Mouse (Mus musculus) macrophage (primary cell): Measurements from ENCODE around the gene Slamf7. TPM values are rescaled to one million over a fixed set of nuclear protein-coding genes. Genes with fewer than 3 reads are reported as not detected.

ENCODE experiments used
- H3K27ac ChIP-seq: fragments of 350-480 bp; formaldehyde crosslinking; 2 replicates; pipeline ENCODE4 v1.9.0; 2021
- H3K36me3 ChIP-seq: fragments of 350-480 bp; formaldehyde crosslinking; 2 replicates; pipeline ENCODE4 v1.9.0; 2021; ENCODE audit errors: inconsistent target
- H3K4me3 ChIP-seq: fragments of 350-480 bp; formaldehyde crosslinking; 2 replicates; pipeline ENCODE4 v1.9.0; 2021; ENCODE audit errors: inconsistent target
- H3K79me2 ChIP-seq: fragments of 350-480 bp; formaldehyde crosslinking; 2 replicates; pipeline ENCODE4 v1.9.0; 2021; ENCODE audit errors: inconsistent target
- WGBS: methylation state at CpG from one replicate; pipeline ENCODE4 v1.1.7; 2026; ENCODE audit warnings: inconsistent platforms; ENCODE audit not compliant: missing documents; 5-methylcytosine and 5-hydroxymethylcytosine counted together
- polyA plus RNA-seq: library from polyadenylated mRNA; stranded (reverse); fragments of 250-400 nt; gene quantifications from 3 replicates; pipeline ENCODE4 v1.2.4, GENCODE M21; 2018; ENCODE audit warnings: inconsistent platforms

Slamf7 gene
- polyA plus RNA-seq, 1 experiment from 2014 or later = 257 TPM

DNA sequence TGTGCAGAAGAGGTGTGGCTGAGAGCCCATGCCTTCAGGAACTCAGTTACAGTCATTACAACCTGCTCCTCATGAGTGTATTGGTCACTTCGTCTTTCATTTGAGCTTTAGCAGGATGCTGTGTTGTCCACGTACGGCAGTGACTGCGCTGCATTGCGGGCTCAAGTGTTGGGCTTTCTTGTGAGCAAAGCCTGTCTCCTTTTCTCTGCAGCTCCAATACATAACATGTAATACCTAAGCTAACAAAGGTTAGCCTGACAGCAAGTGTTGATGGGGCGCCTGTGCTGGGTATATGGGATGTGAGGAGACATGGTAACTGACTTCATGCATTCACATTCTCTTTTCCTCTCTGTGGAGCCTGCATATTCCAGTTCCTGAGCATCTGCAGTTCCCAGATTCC is 32.7 kb downstream of the Slamf7 start:
- Histone ChIP-seq H3K4me3 (no peak overlapping the region), H3K27ac (peak overlapping the region; percentile 99), H3K79me2 (no peaks in the 10 kb centered on the region; the same call in 1 of the 2 replicates), H3K36me3 (no peaks in the 10 kb centered on the region)
- WGBS = 54% methylated on average over 6 of the region's 6 CpGs

DNA sequence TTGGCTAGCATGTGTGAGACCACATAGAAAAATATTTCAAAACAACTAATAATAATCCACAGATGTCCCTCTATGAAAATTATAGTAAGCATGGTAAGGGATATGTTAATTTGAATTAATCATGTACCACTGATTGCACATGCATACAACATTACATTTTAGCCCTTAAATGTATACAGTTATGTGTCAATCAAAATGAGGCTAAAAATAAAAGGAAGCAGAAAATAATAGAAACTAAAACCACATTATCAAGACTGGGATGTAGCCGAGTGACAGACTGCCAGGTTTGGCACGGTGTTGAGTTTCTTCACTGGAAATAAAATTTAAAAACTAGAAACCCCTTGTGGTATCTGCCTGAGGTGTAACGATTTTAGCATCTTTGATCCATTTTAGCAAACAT is 33.2 kb downstream of the Slamf7 start:
- H3K27ac ChIP-seq = peak overlapping the region; percentile 99
- H3K36me3 ChIP-seq = no peaks in the 10 kb centered on the region
- WGBS = 3% methylated on average over 3 of the region's 3 CpGs
- H3K79me2 ChIP-seq = no peaks in the 10 kb centered on the region; the same call in 1 of the 2 replicates
- no peak overlapping the region for H3K4me3 ChIP-seq

DNA sequence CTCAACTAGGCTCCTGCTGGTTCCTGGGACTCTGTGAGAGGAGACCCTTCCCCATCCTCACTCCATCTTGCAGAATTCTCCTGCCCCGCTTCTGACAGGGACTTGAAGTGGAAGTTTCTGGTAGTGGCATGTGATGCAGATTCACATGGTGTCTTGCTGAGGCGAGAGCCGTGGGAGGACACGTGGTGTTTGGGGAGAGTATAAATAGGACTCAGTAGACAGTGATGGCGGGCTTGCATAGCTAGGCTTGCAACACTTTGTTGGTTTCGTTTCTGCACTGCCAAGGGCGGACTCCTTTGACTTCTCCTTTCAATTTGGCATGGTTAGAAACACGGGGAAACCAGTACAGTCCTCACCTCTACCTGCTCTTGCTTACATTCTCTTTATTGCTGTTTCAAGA is 33.8 kb downstream of the Slamf7 start:
- H3K79me2 ChIP-seq = no peaks in the 10 kb centered on the region; the same call in 1 of the 2 replicates
- H3K36me3 ChIP-seq = no peaks in the 10 kb centered on the region
- H3K27ac ChIP-seq = peak overlapping the region; percentile 99
- 0% methylated on average over 8 of the region's 8 CpGs for WGBS
- H3K4me3 ChIP-seq = no peak overlapping the region

DNA sequence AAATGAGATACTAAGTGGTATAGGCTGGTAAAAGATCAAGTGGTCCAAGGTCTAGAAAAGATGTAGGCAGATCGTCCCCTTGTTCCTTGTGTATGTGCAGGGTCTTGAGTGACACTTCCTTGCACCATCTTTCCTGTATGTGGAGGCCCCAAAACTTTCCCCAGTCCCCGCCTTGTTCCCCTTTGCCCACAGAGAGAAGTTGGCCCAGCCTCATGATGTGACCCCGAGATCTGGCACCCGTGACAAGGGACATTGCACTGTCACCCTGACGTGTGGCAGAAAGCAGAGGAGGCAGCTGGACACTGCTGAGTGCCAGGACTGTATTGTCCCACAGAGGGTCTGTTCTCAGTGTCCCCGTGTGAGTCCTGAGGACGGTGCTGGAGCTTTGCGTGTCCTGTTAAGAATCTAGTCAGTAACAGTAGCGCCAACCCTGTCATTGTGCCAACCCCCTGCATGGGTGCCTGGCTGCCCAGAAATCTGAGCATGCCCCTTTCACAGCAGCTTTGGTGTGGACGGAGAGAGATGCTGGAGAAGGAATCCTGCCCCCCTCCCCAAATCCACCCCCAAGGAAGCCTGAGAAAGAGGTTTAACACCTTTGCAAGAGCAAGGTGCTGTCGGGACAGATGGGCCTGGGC is 35.8 kb downstream of the Slamf7 start:
- Histone ChIP-seq H3K27ac (peak overlapping the region; percentile 99), H3K36me3 (no peaks in the 10 kb centered on the region), H3K79me2 (no peaks in the 10 kb centered on the region; the same call in 1 of the 2 replicates), H3K4me3 (no peak overlapping the region)
- WGBS = 42% methylated on average over 11 of the region's 11 CpGs

- Histone ChIP-seq H3K4me3 (no peak overlapping the region), H3K79me2 (no peaks in the 10 kb centered on the region; the same call in 1 of the 2 replicates), H3K27ac (0 out of 2 replicates have a peak overlapping the region, but pooled peaks have one; percentile 2), H3K36me3 (no peaks in the 10 kb centered on the region)
- 6% methylated on average over 2 of the region's 2 CpGs for WGBS
Observed at GRCm38 (mm10) chr1:171613962-171614361, 38.9 kb downstream of the Slamf7 start.

- peaks cover 18% of the 10 kb centered on the region for H3K79me2 ChIP-seq
- 45% methylated on average over 1 of the region's 1 CpGs for WGBS
- no peaks in the 10 kb centered on the region for H3K36me3 ChIP-seq
- H3K27ac ChIP-seq = no peak overlapping the region
- H3K4me3 ChIP-seq = no peak overlapping the region
Observed at GRCm38 (mm10) chr1:171610781-171611180, 42.1 kb downstream of the Slamf7 start.

DNA sequence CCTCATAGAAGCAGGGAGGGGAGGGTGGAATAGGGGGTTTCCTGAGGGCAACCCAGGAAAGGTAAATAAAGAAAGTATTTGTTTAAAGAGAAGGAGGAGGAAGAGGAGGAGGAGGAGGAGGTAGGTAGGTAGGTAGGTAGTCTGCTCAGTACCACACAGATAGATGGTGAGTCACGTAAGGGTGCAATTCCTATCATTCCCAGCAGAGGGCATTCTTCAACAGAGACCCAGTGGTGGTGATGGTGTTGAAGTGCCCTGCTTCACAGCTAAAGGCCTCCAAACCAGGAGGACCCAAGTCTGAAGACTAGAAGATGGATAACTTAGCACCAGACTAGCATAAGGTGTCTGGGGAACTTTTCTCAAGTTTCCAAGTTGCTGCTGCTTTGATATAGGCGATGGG is 42.8 kb downstream of the Slamf7 start:
- WGBS = 90% methylated on average over 2 of the region's 2 CpGs

GRCm38 (mm10) chr1:171607176-171607575 is 45.7 kb downstream of the Slamf7 start, which contains the start of gene Ly9:
Ly9 (minus strand) TSS chr1:171607410.
- Histone ChIP-seq H3K4me3 (peak within 1 kb of the TSS; percentile 62), H3K79me2 (peaks cover 51% of the 10 kb centered on the region), H3K27ac (peak within 1 kb of the TSS; percentile 74), H3K36me3 (0 out of 2 replicates have a peak, but pooled peaks cover 5% of the 10 kb centered on the region)
- 0% methylated on average over 9 of the region's 9 CpGs for WGBS

More for the DNA sequence above, 42.8 kb downstream of the Slamf7 start:
- Histone ChIP-seq H3K36me3 (no peaks in the 10 kb centered on the region), H3K27ac (0 out of 2 replicates have a peak overlapping the region, but pooled peaks have one; percentile 74), H3K79me2 (peaks cover 26% of the 10 kb centered on the region), H3K4me3 (no peak overlapping the region)

DNA sequence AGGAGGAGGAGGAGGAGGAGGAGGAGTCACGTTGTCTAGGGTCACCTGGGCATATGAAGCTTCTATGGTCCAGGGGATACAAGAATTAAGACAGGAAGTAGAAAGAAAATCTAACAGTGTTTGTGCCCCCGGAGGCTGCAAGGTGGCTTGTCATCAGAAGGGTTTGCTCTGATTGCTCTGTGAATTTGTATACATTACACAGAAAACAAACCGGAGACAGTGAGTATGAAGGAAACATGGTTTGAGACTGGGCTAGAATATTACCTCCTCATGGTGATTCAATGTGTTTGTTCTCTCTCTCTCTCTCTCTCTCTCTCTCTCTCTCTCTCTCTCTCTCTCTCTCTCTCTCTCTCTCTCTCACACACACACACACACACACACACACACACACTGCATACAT is 46.2 kb downstream of the Slamf7 start:
- peaks cover 55% of the 10 kb centered on the region for H3K79me2 ChIP-seq
- H3K4me3 ChIP-seq = peak overlapping the region; percentile 62
- peaks cover 7% of the 10 kb centered on the region; the same call in 1 of the 2 replicates for H3K36me3 ChIP-seq
- WGBS = 17% methylated on average over 1 of the region's 3 CpGs
- H3K27ac ChIP-seq = peak overlapping the region; percentile 74

GRCm38 (mm10) chr1:171604686-171605085 is 48.1 kb downstream of the Slamf7 start:
- Histone ChIP-seq H3K79me2 (peaks cover 66% of the 10 kb centered on the region), H3K27ac (no peak overlapping the region), H3K36me3 (peaks cover 24% of the 10 kb centered on the region; the same call in 1 of the 2 replicates), H3K4me3 (no peak overlapping the region)
- 83% methylated on average over 3 of the region's 3 CpGs for WGBS

DNA sequence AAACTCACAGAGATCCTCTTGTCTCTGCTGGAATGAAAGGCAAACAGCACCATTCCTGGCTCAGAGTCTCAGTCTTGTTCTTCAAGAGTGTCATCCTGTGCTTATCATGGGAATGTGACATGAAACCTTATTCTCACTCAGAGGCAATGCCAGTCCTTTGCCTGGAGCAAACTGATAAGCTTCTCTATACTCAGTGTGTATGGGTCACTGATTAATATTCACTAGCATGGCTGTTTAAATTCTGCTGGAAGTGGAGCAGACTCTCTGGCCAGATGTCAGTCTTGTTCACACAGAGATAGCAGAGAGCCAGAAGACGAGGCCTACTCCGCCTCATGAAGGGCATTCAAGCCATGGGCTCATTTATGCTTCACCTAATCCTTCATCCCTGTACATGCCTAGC is 68.3 kb downstream of the Slamf7 start:
- Histone ChIP-seq H3K79me2 (no peaks in the 10 kb centered on the region), H3K27ac (no peak overlapping the region), H3K4me3 (no peak overlapping the region), H3K36me3 (peaks cover 19% of the 10 kb centered on the region)
- whole genome bisulfite sequencing = 100% methylated on average over 2 of the region's 2 CpGs

Other genes with a start within 250 kb of the Slamf7 start
- 32.8 to 94.5 TPM (median 36.5 TPM) in 3 replicates for gene Usf1, start 241.7 kb downstream of the Slamf7 start, polyA plus RNA-seq
- gene Tstd1, start 234.2 kb downstream of the Slamf7 start, polyA plus RNA-seq = 1.3 TPM in 1 of 3 replicates, not detected in the others
- gene F11r, start 215.5 kb downstream of the Slamf7 start, polyA plus RNA-seq = 0.39 to 1.7 TPM (median 0.56 TPM) in 3 replicates
- 6.9 to 8.0 TPM (median 7.2 TPM) in 3 replicates for gene Alyref2, start 149.6 kb downstream of the Slamf7 start, polyA plus RNA-seq
- gene Itln1, start 117.7 kb downstream of the Slamf7 start, polyA plus RNA-seq = not detected in 3 replicates
- 2.6 to 6.3 TPM (median 2.7 TPM) in 3 replicates for gene Cd244a, start 93.8 kb downstream of the Slamf7 start, polyA plus RNA-seq
- 199 to 492 TPM (median 394 TPM) in 3 replicates for gene Ly9, start 45.6 kb downstream of the Slamf7 start, polyA plus RNA-seq
- gene Cd48, start 29.0 kb upstream of the Slamf7 start, polyA plus RNA-seq = 230 to 330 TPM (median 260 TPM) in 3 replicates
- 0.19 to 0.30 TPM (median 0.21 TPM) in 3 replicates for gene Slamf1, start 114.1 kb upstream of the Slamf7 start, polyA plus RNA-seq
- 552 to 1,435 TPM (median 764 TPM) in 3 replicates for gene Cd84, start 186.7 kb upstream of the Slamf7 start, polyA plus RNA-seq
- 14.1 to 35.5 TPM (median 19.0 TPM) in 3 replicates for gene Gm10521, start 242.6 kb upstream of the Slamf7 start, polyA plus RNA-seq